Mouse (Mus musculus): ENCODE data around the gene Trex1. TPM values are rescaled to one million over a fixed set of nuclear protein-coding genes. Genes with fewer than 3 reads are reported as not detected.

Trex1 gene
- 10 to 100 TPM; 31.4 to 42.0 TPM for polyA plus RNA-seq (2012; fragmentation: generic; extraction: Trizol)

GRCm38 (mm10) chr9:109059136-109059903 lies at the start of gene Trex1:
TSS of gene Trex1 (minus strand) at chr9:109059734.

GRCm38 (mm10) chr9:109095137-109095982 lies 35.8 kb upstream of the Trex1 start, which contains the start of gene Plxnb1:
TSS of gene Plxnb1 (plus strand) at chr9:109095389.

GRCm38 (mm10) chr9:109082124-109082800 lies 22.7 kb upstream of the Trex1 start, which contains the start of the genes Ccdc51 and Tma7:
TSS of gene Ccdc51 (plus strand) at chr9:109082493.
TSS of gene Tma7 (minus strand) at chr9:109082587.

GRCm38 (mm10) chr9:109073661-109074573 lies 14.4 kb upstream of the Trex1 start, which contains the start of gene Atrip:
TSS of gene Atrip (minus strand) at chr9:109074124.

GRCm38 (mm10) chr9:109038086-109038895 lies 21.2 kb downstream of the Trex1 start, which contains the start of gene Shisa5:
TSS of gene Shisa5 (plus strand) at chr9:109038565.

Other genes starting within 250 kb of the Trex1 start
- under 1 TPM; 0.01 to 0.12 TPM for gene Celsr3, start 233.4 kb downstream of the Trex1 start, polyA plus RNA-seq (2012; fragmentation: generic; extraction: Trizol)
- 10 to 100 TPM in 1 of 2 experiments, 1 to 10 TPM in 1; 5.7 to 14.4 TPM for gene Slc26a6, start 206.5 kb downstream of the Trex1 start, polyA plus RNA-seq (2012; fragmentation: generic; extraction: Trizol)
- gene Tmem89, start 145.1 kb downstream of the Trex1 start, polyA plus RNA-seq (2012; fragmentation: generic; extraction: Trizol) = under 1 TPM in 1 of 2 experiments, not detected in 1; 0.11 TPM
- 100 to 1,000 TPM; 254 to 482 TPM for gene Uqcrc1, start 123.1 kb downstream of the Trex1 start, polyA plus RNA-seq (2012; fragmentation: generic; extraction: Trizol)
- 10 to 100 TPM in 1 of 2 experiments, 1 to 10 TPM in 1; 5.2 to 12.1 TPM for gene Col7a1, start 106.1 kb downstream of the Trex1 start, polyA plus RNA-seq (2012; fragmentation: generic; extraction: Trizol)
- gene Ucn2, start 73.7 kb downstream of the Trex1 start, polyA plus RNA-seq (2012; fragmentation: generic; extraction: Trizol) = under 1 TPM; 0.21 to 0.77 TPM
- gene Pfkfb4, start 68.0 kb downstream of the Trex1 start, polyA plus RNA-seq (2012; fragmentation: generic; extraction: Trizol) = 1 to 10 TPM; 3.8 to 7.6 TPM
- gene Shisa5, start 21.2 kb downstream of the Trex1 start, polyA plus RNA-seq (2012; fragmentation: generic; extraction: Trizol) = 100 to 1,000 TPM; 107 to 253 TPM
- 10 to 100 TPM in 1 of 2 experiments, 1 to 10 TPM in 1; 8.1 to 12.6 TPM for gene Atrip, start 14.4 kb upstream of the Trex1 start, polyA plus RNA-seq (2012; fragmentation: generic; extraction: Trizol)
- 1 to 10 TPM; 4.3 to 6.9 TPM for gene Ccdc51, start 22.8 kb upstream of the Trex1 start, polyA plus RNA-seq (2012; fragmentation: generic; extraction: Trizol)
- 100 to 1,000 TPM; 277 to 293 TPM for gene Tma7, start 22.9 kb upstream of the Trex1 start, polyA plus RNA-seq (2012; fragmentation: generic; extraction: Trizol)
- 1 to 10 TPM in 1 of 2 experiments, under 1 TPM in 1; 0.29 to 3.3 TPM for gene Plxnb1, start 35.7 kb upstream of the Trex1 start, polyA plus RNA-seq (2012; fragmentation: generic; extraction: Trizol)
- not detected for gene Fbxw21, start 102.3 kb upstream of the Trex1 start, polyA plus RNA-seq (2012; fragmentation: generic; extraction: Trizol)
- gene Fbxw13, start 136.2 kb upstream of the Trex1 start, polyA plus RNA-seq (2012; fragmentation: generic; extraction: Trizol) = not detected
- gene Fbxw20, start 175.0 kb upstream of the Trex1 start, polyA plus RNA-seq (2012; fragmentation: generic; extraction: Trizol) = not detected
- not detected for gene Fbxw14, start 227.9 kb upstream of the Trex1 start, polyA plus RNA-seq (2012; fragmentation: generic; extraction: Trizol)

Measured in C3H10T1/2 (cell line).